Comparison of ENCODE assay signal across 15 mouse cellular contexts in genomic region chr9:37623981-37624380, GRCm38 (mm10). TPM values are rescaled to one million over a fixed set of nuclear protein-coding genes. Genes with fewer than 3 reads are reported as not detected.
"Had no signal": no experiment of that assay in that cellular context is flagged by ENCODE, and none has a peak within 500 bp of the region (broad histone marks: within the 10 kb centered on the region; RNA-seq: fewer than 3 reads in every experiment).

No protein-coding gene starts in this region.

- H3K4me1 ChIP-seq: liver, embryonic 15.5 days had no signal

- H3K9me3 ChIP-seq: limb, embryonic 10.5 days; liver, embryonic 15.5 days; lung, embryonic 15.5 days; megakaryocyte, embryonic 14.5 days; midbrain, embryonic 12.5 days had no signal

- H3K27me3 ChIP-seq: liver, embryonic 15.5 days; lung, embryonic 15.5 days; megakaryocyte, embryonic 14.5 days had no signal

- H3K27ac ChIP-seq: limb, embryonic 10.5 days; liver, embryonic 15.5 days; lung, embryonic 15.5 days; macrophage; midbrain, embryonic 12.5 days; stomach, postnatal 0 days had no signal

- H3K4me3 ChIP-seq: limb, embryonic 10.5 days; liver, embryonic 15.5 days; lung, embryonic 15.5 days; megakaryocyte, embryonic 14.5 days; midbrain, embryonic 12.5 days had no signal

- H3K9ac ChIP-seq: liver, embryonic 15.5 days; lung, embryonic 15.5 days; midbrain, embryonic 12.5 days had no signal

- H3K4me2 ChIP-seq: liver, embryonic 11.5 days; liver, embryonic 15.5 days; lung, embryonic 15.5 days; midbrain, embryonic 12.5 days had no signal

- H3K36me3 ChIP-seq: limb, embryonic 10.5 days; liver, embryonic 15.5 days; lung, embryonic 15.5 days; midbrain, embryonic 12.5 days had no signal

- DNase-seq: kidney, adult 8-10 months; kidney, postnatal 25 days; layer of hippocampus, adult 9-11 months; lung, postnatal 14 days; thymus, postnatal 4 days had no signal

RNA-seq across cellular contexts. Expression of gene Panx3, which starts 45.1 kb away (rescaled TPM):
- polyA plus RNA-seq: kidney, embryonic 16.5 days; limb, embryonic 10.5 days; liver, embryonic 11.5 days; liver, embryonic 15.5 days; macrophage; neural tube, embryonic 11.5 days; stomach, postnatal 0 days had no signal
